Mouse (Mus musculus) C2C12 (cell line): ENCODE results near the gene Slc26a10. TPM values are rescaled to one million over a fixed set of nuclear protein-coding genes. Genes with fewer than 3 reads are reported as not detected.
A peak's percentile ranks its signal among the peaks of the same experiment; 100 is the strongest.

Source experiments
- H3K27me3 ChIP-seq: one replicate; pipeline ENCODE4 v1.6.1; 2011; ENCODE audit not compliant: control insufficient read depth, insufficient read depth, insufficient read length
- H3K36me3 ChIP-seq: one replicate; pipeline ENCODE4 v1.6.1; 2011; ENCODE audit not compliant: control insufficient read depth, insufficient read depth
- H3K4me3 ChIP-seq: one replicate; pipeline ENCODE4 v1.5.1; 2011; ENCODE audit warnings: mild to moderate bottlenecking, control low read depth; ENCODE audit not compliant: poor library complexity, insufficient read depth, severe bottlenecking
- H3K79me2 ChIP-seq: one replicate; pipeline ENCODE4 v1.6.1; 2011; ENCODE audit not compliant: control insufficient read depth, insufficient read depth
- H3K79me3 ChIP-seq: one replicate; pipeline ENCODE4 v1.6.1; 2011; ENCODE audit warnings: low read depth, control low read depth
- H3ac ChIP-seq: one replicate; pipeline ENCODE3; 2011; ENCODE audit warnings: low read depth; ENCODE audit not compliant: control insufficient read depth, insufficient read length
- CEBPB ChIP-seq: IDR thresholded peaks from one replicate; pipeline ENCODE4 v1.6.1; 2011; ENCODE audit warnings: low read depth, mild to moderate bottlenecking, control low read depth, moderate library complexity
- CTCF ChIP-seq: IDR thresholded peaks from one replicate; pipeline ENCODE4 v1.5.1; 2011; ENCODE audit not compliant: control insufficient read depth, insufficient read depth, insufficient read length
- FOSL1 ChIP-seq: IDR thresholded peaks from one replicate; pipeline ENCODE4 v1.8.0; 2011; ENCODE audit warnings: mild to moderate bottlenecking, low read length; ENCODE audit not compliant: poor library complexity, insufficient read depth, severe bottlenecking
- MAX ChIP-seq: IDR thresholded peaks from one replicate; pipeline ENCODE4 v1.6.1; 2011; ENCODE audit warnings: mild to moderate bottlenecking, control low read depth
- MYOD1 ChIP-seq: IDR thresholded peaks from one replicate; pipeline ENCODE4 v1.6.1; 2011; ENCODE audit warnings: low read depth; ENCODE audit not compliant: control insufficient read depth, insufficient read length
- MYOG ChIP-seq: IDR thresholded peaks from one replicate; pipeline ENCODE4 v1.6.1; 2011; ENCODE audit not compliant: control insufficient read depth, insufficient read length; ENCODE audit errors: extremely low read depth
- USF1 ChIP-seq: IDR thresholded peaks from one replicate; pipeline ENCODE4 v1.6.1; 2011; ENCODE audit warnings: low read depth, mild to moderate bottlenecking, control low read depth, moderate library complexity
- polyA plus RNA-seq: library from polyadenylated mRNA; unstranded; fragments of >200 nt; fragmentation: generic; extraction: Trizol; gene quantifications from one replicate; pipeline ENCODE4 v1.2.1, GENCODE M21; 2012; ENCODE audit warnings: missing spikeins

The Slc26a10 gene
- polyA plus RNA-seq, 1 experiment = 2.9 TPM

DNA sequence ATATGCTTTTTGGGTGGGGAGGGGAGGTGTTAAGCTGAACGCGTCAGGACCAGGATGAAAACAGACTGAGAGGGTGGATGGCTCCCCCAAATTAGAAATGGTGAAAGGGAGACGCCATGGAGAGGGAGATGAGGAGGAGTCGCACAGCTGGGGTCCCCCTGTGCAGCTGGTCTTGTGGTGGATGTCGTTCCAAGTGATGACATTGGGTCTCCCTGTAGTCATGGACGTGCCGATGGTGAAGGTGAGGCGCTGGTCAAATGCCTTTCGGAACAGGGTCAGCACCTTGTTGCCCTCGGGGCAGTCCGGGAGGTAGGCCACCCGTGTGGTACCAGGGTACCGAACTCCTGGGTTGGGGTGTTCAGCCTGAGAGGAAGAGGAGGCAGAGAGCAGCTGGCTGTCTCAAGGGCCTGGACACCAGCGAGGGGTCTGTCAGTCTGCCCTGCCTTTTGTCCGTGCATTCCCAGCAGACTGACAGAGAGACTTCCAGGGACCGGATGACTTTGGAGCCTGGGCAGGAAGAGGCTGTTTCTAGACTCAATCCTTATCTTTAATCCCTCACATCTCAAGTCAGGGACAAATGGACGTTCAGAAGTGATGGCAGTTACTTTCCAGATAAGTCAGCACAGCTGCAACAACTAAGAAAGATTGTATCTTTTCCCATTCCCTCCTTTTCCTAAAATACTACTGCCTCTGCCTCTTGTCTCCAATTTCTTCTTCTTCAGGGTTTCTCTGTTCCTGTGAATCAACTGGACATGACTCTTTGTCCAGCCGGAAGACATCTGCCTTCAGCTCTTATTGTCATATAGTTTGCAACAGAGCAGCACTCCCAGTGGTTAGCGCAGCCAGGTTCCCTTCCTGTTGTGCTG is 11.0 kb upstream of the Slc26a10 start:
- Histone ChIP-seq H3K27me3 (no peaks in the 10 kb centered on the region), H3K36me3 (peaks cover 7% of the 10 kb centered on the region), H3ac (no peak overlapping the region), H3K4me3 (no peak overlapping the region), H3K79me2 (peaks cover 19% of the 10 kb centered on the region), H3K79me3 (peaks cover 4% of the 10 kb centered on the region)
- TF ChIP-seq MYOD1 = peak; percentile 36
- TF ChIP-seq FOSL1 = no peak
- TF ChIP-seq CEBPB = no peak
- no peak for TF ChIP-seq CTCF

DNA sequence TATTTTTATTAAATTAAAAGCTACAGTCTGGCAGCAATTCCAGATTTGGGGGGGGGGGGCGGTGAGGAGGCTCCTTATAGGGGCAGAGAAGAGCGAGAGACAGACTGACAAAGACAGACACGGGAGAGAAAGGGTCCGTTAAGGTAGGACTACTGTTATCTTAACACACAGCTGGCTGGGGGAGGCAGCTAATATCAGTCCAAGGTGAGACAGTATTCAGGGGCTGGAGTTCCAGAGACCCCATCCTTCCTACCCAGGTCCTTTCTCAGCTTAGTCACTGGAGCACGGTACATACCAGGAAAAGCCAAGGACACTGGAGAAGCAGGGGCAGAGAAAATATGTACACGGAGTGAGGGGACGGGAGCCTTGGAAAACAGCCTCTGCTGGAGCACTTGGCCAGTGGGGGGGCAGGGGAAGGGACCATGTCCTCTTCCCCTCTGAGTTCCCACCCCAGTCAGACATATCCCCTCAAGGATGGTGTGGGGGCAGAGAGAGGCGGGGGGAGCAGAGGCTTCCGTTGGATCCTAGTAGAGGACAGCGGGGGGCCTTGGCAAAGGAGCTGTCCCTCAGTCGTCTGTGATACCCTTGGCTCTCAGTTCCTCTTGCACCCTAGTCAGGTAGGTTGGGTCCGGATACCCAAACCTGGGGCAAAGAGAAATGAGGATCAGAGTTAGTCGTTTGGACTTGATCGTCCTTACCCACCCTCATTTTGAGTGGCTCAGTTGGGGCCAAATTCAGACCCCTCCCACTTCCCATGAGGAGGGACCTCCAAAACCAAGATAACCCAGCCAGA is 10.1 kb upstream of the Slc26a10 start:
- Histone ChIP-seq H3K79me2 (peaks cover 13% of the 10 kb centered on the region), H3K79me3 (no peaks in the 10 kb centered on the region), H3K36me3 (peaks cover 7% of the 10 kb centered on the region), H3ac (no peak overlapping the region), H3K4me3 (no peak overlapping the region), H3K27me3 (no peaks in the 10 kb centered on the region)
- TF ChIP-seq USF1 = no peak
- no peak for TF ChIP-seq MAX
- no peak for TF ChIP-seq CTCF
- no peak for TF ChIP-seq MYOD1
- no peak for TF ChIP-seq CEBPB
- TF ChIP-seq MYOG = no peak
- TF ChIP-seq FOSL1 = no peak

DNA sequence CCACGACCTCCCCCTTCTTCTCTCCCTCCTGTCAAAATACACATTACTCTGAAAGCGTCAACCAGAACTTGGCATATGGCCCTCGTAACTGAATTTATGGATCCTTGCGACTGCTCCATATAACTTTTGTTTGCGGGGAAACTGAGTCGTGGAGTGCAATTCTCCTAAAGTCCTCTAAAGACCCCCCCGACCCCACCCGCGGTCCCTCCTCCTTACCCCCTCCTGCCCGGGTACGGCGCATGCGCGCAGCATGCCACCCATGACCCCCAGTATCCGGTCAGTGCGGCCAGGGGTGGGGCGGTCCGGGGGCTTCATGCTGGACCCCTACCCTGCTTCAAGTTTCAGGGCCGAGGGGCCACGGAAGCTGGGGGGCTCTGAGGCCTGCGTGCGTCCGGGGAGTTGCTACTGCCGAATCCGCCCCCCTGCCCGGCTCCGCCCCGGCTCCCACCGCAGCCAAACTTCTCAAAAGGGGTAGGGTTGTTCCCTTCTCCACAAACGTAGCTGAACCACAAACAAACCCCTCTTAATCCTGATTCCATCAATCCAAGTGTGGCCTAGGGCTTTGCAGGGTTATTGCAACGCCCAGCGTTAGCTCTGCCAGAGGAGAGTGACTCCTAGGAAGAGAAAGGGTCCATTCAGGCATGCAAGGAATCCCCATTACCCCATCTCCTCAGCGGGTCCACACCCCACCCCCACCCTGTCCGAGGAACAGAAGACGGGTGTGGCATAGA is 9.4 kb upstream of the Slc26a10 start, which contains the start of gene Arhgef25:
Gene Arhgef25 (minus strand): TSS at position 433 of the 731 bp plus-strand sequence.
- H3K36me3 ChIP-seq = peaks cover 7% of the 10 kb centered on the region
- H3K4me3 ChIP-seq = peak within 1 kb of the TSS; percentile 40
- no peaks in the 10 kb centered on the region for H3K27me3 ChIP-seq
- H3K79me3 ChIP-seq = no peaks in the 10 kb centered on the region
- H3K79me2 ChIP-seq = peaks cover 7% of the 10 kb centered on the region
- H3ac ChIP-seq = peak within 1 kb of the TSS; percentile 90
- TF ChIP-seq USF1 (no peak), CTCF (no peak), MYOD1 (no peak), FOSL1 (no peak), MAX (no peak), CEBPB (no peak), MYOG (no peak)

DNA sequence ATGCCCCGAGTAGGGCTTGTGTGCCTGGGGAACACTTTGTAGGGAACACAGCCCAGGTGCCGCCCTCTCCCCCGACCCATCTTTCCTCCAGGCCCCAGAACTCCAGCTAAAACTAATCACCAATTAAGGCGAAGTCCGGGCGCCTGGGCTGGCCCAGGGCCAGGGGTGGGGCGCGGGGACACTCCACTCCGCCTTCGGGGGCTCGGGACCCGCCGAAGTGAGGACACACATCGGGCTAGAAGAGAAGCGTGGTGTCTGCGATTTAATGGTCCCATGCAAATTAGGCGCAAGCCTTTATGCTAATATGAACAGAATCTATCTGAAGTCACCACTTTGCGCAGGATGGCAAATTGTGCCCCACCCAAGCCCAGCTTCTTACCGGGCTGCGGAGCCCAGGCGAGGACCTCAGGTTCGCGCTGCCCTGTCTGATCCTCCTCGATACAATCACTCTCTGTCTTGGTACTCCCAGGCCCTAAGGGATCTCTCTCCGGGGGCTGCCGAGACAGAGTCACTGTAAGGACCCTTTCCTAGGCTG is 8.7 kb upstream of the Slc26a10 start:
- H3K36me3 ChIP-seq = peaks cover 7% of the 10 kb centered on the region

DNA sequence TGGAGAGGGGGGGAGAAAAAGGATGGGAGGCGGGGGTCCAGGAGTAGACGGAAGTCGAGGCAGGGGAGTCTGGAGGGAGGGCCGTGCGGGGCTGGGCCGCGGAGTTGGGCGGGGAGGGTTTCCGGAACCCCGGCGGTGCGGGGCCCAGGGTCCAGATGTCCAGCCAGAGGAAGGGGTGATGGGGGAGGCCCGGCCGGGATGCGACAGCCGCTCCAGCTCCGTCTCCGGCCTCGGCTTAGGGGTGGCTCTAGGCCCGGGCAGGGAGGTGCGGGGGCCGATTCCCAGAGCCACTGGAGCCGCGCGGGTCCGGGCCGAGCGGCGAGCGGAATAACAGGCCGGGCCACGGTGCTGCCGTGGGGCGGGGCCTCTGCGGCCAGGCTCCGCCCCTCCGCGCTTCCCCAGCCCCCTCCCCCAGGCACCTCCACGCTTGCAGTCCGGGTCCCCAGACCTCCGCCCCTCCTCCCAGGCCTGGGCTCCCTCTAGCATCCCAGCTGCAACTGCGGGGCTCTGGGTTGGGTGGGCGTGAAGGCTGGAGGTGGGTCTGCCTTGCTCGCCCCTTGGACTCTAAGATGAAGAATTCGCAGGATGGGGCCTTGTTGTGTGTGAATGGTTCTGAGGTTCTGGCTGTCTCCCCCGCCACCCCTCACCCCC is 8.1 kb upstream of the Slc26a10 start:
- Histone ChIP-seq H3K4me3 (peak overlapping the region; percentile 40), H3ac (peak overlapping the region; percentile 90), H3K79me2 (no peaks in the 10 kb centered on the region), H3K79me3 (no peaks in the 10 kb centered on the region), H3K27me3 (no peaks in the 10 kb centered on the region), H3K36me3 (peaks cover 7% of the 10 kb centered on the region)
- TF ChIP-seq FOSL1 = no peak
- no peak for TF ChIP-seq MYOD1
- TF ChIP-seq CEBPB = no peak
- no peak for TF ChIP-seq USF1

More for the DNA sequence above, 8.7 kb upstream of the Slc26a10 start:
- H3ac ChIP-seq = peak overlapping the region; percentile 90
- H3K79me2 ChIP-seq = peaks cover under 1% of the 10 kb centered on the region
- no peaks in the 10 kb centered on the region for H3K27me3 ChIP-seq
- TF ChIP-seq MAX (no peak), MYOD1 (no peak), USF1 (no peak), MYOG (no peak), CTCF (no peak), FOSL1 (no peak), CEBPB (no peak)
- no peaks in the 10 kb centered on the region for H3K79me3 ChIP-seq
- H3K4me3 ChIP-seq = peak overlapping the region; percentile 40
